Mouse (Mus musculus) T-cell, adult 66 days (primary cell): ENCODE data around the gene Tpbg. TPM values are rescaled to one million over a fixed set of nuclear protein-coding genes. Genes with fewer than 3 reads are reported as not detected.

ENCODE experiments used
- total RNA-seq, 2 experiments: library from RNA; stranded (reverse); gene quantifications; 3 replicates in 1 of 2; 4 replicates in 1 of 2; pipeline ENCODE4 v1.2.4; 2023

The Tpbg gene
- not detected for total RNA-seq

DNA sequence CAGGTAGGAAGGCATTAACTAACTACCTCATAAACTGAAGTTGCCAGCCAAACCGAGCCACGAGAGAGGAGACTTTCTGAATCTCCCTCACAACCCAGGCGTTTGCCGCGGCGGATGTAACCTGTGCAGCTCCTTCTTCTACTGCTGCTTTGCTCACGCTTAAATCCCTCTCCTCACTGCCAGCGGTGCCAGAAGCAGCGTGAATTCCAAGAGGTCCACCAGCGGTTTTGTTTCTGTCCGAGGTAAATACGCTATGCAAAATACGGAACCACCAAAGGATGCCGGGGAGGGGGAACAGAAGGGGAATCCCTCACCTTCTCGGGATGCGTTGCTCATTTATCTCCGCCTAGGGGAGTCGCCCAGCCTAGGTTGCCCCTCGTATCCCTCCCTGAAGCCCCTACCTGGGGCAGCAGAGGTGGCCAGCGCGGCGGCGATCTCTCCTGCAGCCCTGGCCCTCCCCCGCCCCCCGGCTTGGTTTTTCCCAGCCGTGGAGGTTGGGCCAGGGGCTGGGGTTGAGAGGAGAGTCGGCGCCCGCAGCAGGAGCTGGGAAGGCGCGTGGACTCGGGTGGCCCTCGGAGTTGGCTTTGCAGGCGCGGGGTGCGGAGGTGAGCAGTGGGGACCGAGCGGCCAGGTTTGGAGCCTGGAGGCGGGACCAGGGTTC lies at the start of gene Tpbg:
Tpbg (plus strand) TSS at position 30 of the 661 bp plus-strand sequence.

Other genes with a start within 250 kb of the Tpbg start
- gene Ibtk, start 93.0 kb upstream of the Tpbg start, total RNA-seq, result 10 to 100 TPM; 32.7 to 33.5 TPM